Mouse (Mus musculus) intestine, embryonic 14.5 days (tissue): ENCODE measurements at regions not wholly inside any gene's neighbourhood (a gene's known extent, or its start where the extent isn't known, plus 50 kb on each side); places are given as distances from the start of the nearest gene placed in this dataset.
A peak's percentile ranks its signal among the peaks of the same experiment; 100 is the strongest.

Experiments
- ATAC-seq: fragments of 200-750 bp; cut with Nextera tagmentation; replicated peaks from 2 replicates; pipeline ENCODE4 v1.8.0; 2017; ENCODE audit warnings: low read depth, moderate number of reproducible peaks, moderate TSS enrichment, moderate library complexity; ENCODE audit not compliant: low FRiP score, low TSS enrichment
- DNase-seq: peaks from one replicate; pipeline ENCODE4 v3.0.0-alpha.2; 2018; ENCODE audit warnings: low spot score
- H3K27ac ChIP-seq: fragments of 300-500 bp; sonication (generic); 2 replicates; pipeline ENCODE4 v1.5.1; 2014; ENCODE audit warnings: low read depth, mild to moderate bottlenecking, control low read depth
- H3K27me3 ChIP-seq: fragments of 300-500 bp; sonication (generic); replicated peaks from 2 replicates; pipeline ENCODE4 v1.6.1; 2014; ENCODE audit warnings: low read length, control low read depth; ENCODE audit not compliant: control insufficient read depth, insufficient read depth
- H3K36me3 ChIP-seq: fragments of 300-500 bp; sonication (generic); 2 replicates; pipeline ENCODE4 v1.6.1; 2014; ENCODE audit warnings: low read length, control low read depth; ENCODE audit not compliant: control insufficient read depth, insufficient read depth
- H3K4me1 ChIP-seq: fragments of 300-500 bp; sonication (generic); replicated peaks from 2 replicates; pipeline ENCODE4 v1.6.1; 2014; ENCODE audit warnings: low read length, control low read depth, mixed read lengths; ENCODE audit not compliant: control insufficient read depth, insufficient read depth
- H3K4me2 ChIP-seq: fragments of 300-500 bp; sonication (generic); 2 replicates; pipeline ENCODE4 v1.6.1; 2014; ENCODE audit warnings: low read length
- H3K4me3 ChIP-seq: fragments of 300-500 bp; sonication (generic); 2 replicates; pipeline ENCODE4 v1.5.1; 2014; ENCODE audit warnings: low read depth, low read length, control low read depth, mixed read lengths
- H3K9ac ChIP-seq: fragments of 300-500 bp; sonication (generic); 2 replicates; pipeline ENCODE4 v1.6.1; 2014; ENCODE audit warnings: mild to moderate bottlenecking, low read length
- H3K9me3 ChIP-seq: fragments of 300-500 bp; sonication (generic); 2 replicates; pipeline ENCODE4 v1.6.1; 2016; ENCODE audit warnings: low read length, control low read depth; ENCODE audit not compliant: control insufficient read depth
- WGBS: fragments of 180-500 bp; shearing (Covaris S2); extraction: QIAGEN DNeasy Blood & Tissue Kit; methylation state at CpG from one replicate; pipeline ENCODE4 v1.1.7; 2014; 5-methylcytosine and 5-hydroxymethylcytosine counted together

DNA sequence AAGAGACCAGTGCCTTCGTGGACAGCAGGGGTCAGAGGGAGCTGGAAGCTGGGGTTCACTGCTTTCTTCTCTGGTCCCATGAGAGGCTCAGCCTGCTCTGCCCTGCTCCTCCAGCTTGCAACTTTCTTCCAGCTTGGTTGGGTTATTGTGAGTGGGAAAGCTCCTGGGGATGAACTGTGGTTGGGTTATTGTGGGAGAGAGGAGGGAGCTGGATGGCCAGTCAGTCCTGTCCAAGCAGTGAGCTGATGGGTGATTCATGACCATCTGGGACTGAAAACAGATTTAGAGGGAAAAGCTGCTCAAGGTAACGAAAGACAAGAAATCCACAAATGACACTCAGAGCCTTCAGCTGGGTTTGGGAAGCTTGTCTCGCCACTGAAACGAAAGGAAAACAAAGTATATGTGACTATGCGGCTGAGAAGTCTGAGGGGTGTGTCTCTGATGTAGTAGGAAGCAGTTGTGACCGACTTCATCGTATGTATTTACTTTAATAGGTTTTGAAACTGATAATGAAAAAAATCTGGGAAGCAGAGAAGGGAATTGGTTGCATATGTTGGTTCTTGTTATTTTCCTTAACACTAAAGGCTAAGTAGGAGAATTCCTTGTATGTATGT is 365.1 kb downstream of the Cog6 start:
- Histone ChIP-seq H3K4me1 (no peaks in the 10 kb centered on the region), H3K27ac (no peak overlapping the region), H3K4me2 (no peak overlapping the region), H3K27me3 (no peaks in the 10 kb centered on the region), H3K9ac (no peak overlapping the region), H3K36me3 (no peaks in the 10 kb centered on the region), H3K9me3 (no peaks in the 10 kb centered on the region), H3K4me3 (no peak overlapping the region)
- DNase-seq: no peak
- 56% methylated on average over 7 of the region's 7 CpGs for WGBS
- no peak for ATAC-seq

DNA sequence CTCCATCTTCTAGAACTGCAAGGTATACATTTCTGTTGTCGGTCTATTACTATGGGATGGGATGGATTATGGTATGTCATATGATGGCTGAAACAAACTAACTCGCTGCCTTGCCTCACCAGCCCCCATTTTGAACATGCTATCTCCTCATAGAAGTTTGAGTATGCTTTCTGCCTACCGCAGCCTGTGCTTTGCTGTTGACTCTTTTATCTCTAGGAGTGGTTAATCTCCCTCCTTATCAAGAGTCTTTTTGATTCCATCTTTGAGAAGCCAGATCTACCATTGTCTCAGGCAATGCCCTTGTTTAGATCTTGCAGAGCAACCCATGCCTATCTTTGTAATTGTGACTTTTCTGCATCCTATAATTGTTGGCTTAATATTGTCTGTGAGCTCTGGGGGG is 367.0 kb downstream of the Cog6 start:
- H3K4me2 ChIP-seq: no peak overlapping the region
- H3K36me3 ChIP-seq: no peaks in the 10 kb centered on the region
- H3K4me1 ChIP-seq: no peaks in the 10 kb centered on the region
- H3K9ac ChIP-seq: no peak overlapping the region
- DNase-seq: no peak
- 86% methylated on average over 3 of the region's 3 CpGs for WGBS
- ATAC-seq: no peak
- H3K9me3 ChIP-seq: no peaks in the 10 kb centered on the region
- no peaks in the 10 kb centered on the region for H3K27me3 ChIP-seq
- no peak overlapping the region for H3K4me3 ChIP-seq
- no peak overlapping the region for H3K27ac ChIP-seq

DNA sequence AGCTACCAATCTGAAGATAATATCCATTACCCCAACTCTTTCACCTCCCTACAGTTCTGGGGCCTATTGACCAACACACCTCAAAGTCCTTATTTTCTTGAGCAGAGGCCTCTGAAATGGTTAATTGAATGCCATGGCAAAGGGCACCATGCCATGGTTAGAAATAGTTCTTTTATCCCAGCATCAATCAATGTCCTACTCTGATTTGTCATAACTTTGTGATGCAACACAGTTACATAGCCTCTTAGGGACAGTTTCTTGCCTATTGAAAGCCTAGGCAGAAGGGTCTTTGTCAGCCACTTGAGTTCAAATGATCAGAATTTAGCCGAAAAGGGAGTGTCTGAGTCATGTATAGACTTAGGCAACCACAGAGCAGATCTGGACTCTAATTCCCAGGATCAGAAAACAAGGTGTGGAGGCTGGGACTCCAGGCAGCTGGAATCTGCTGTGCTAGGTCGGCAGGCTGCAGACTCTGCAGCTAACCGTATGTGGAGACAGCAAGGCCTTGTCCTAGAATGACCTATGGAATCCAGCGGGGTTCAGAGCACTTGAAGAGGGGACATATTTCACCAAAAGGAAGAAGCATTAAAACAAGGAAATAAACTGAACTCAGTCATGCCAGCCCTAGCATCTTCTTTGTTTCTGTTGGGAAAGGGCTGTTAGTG is 368.1 kb downstream of the Cog6 start:
- H3K4me1 ChIP-seq: peaks cover 5% of the 10 kb centered on the region; the same call in 1 of the 2 replicates
- ATAC-seq (no peak), DNase-seq (no peak)
- no peaks in the 10 kb centered on the region for H3K9me3 ChIP-seq
- no peak overlapping the region for H3K27ac ChIP-seq
- no peak overlapping the region for H3K4me3 ChIP-seq
- H3K9ac ChIP-seq: no peak overlapping the region
- H3K27me3 ChIP-seq: no peaks in the 10 kb centered on the region
- no peak overlapping the region for H3K4me2 ChIP-seq
- H3K36me3 ChIP-seq: no peaks in the 10 kb centered on the region
- 72% methylated on average over 4 of the region's 4 CpGs for WGBS

DNA sequence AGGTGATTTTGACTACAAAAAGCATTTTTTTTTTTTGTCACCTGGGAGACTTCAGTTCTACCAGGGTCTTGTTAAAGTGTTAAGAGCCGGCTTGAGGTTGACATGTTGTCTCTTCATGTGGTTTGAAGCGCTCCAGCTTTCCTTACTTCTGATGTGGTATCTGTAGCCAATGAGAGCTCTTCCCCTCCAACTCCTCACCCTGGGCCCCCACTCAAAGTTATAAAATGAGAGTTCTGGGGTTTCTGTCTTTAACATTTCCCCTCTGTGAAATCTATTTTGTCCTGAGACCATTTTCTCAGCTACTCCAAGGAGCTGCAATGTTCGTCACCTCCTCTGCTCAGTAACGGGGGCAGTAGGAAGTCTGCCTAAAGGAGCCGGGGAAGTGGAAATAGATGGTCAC is 369.1 kb downstream of the Cog6 start:
- Histone ChIP-seq H3K27me3 (no peaks in the 10 kb centered on the region), H3K4me3 (no peak overlapping the region), H3K9me3 (no peaks in the 10 kb centered on the region), H3K36me3 (no peaks in the 10 kb centered on the region), H3K27ac (no peak overlapping the region), H3K9ac (no peak overlapping the region), H3K4me1 (peaks cover 9% of the 10 kb centered on the region; the same call in 1 of the 2 replicates), H3K4me2 (no peak overlapping the region)
- DNase-seq (no peak), ATAC-seq (no peak)
- WGBS: 93% methylated on average over 5 of the region's 5 CpGs

DNA sequence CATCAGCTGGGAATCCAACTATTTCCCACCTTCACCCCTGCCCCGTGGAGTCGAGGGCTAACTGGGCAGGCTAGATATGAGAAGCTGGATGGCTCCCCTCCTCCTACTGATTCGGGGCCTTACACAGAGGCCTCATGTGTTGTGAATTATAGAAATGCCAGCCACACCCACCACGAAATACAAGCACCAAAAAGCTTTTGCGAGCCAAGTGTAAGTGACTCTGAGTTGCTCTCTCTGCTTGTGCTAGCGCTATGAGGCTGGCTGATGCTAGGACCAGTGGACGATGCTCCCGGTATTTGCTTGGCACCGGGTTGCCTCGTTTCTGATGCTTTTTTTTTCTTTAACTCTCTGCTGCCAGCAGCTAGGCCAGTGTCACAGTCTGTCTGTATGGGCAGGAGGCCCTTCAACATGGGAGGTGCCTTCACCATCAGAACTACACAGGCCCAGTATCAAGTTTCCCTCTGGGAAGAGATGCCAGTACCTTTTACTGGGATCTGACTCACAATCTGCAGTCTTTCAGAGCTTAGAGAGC is 369.8 kb downstream of the Cog6 start:
- Histone ChIP-seq H3K4me1 (peaks cover 9% of the 10 kb centered on the region; the same call in 1 of the 2 replicates), H3K4me2 (no peak overlapping the region), H3K4me3 (no peak overlapping the region), H3K36me3 (no peaks in the 10 kb centered on the region), H3K9me3 (no peaks in the 10 kb centered on the region), H3K27me3 (no peaks in the 10 kb centered on the region), H3K9ac (no peak overlapping the region), H3K27ac (no peak overlapping the region)
- ATAC-seq (no peak), DNase-seq (no peak)
- WGBS: 85% methylated on average over 10 of the region's 10 CpGs

DNA sequence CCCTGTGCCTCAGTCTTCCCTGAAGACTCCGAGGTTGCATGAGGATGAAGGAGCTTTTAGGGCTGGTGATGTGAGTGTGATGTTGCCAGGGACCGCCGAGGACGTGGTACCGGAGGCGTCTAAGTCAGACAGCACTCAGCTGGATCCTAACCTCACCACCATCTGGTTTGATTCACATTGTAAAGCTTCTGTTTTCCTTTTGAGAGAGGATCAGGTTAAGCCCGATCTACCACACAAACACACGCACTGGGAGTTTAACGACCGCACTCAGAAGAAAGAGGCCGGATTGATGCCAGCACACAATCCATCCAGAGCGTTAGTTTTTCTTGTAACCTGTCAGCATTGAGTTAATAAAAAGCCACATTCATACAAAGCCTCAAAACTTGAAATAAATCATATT is 371.9 kb downstream of the Cog6 start:
- no peak overlapping the region for H3K4me3 ChIP-seq
- H3K4me1 ChIP-seq: peaks cover 9% of the 10 kb centered on the region; the same call in 1 of the 2 replicates
- no peaks in the 10 kb centered on the region for H3K27me3 ChIP-seq
- no peaks in the 10 kb centered on the region for H3K9me3 ChIP-seq
- no peak overlapping the region for H3K9ac ChIP-seq
- no peak overlapping the region for H3K4me2 ChIP-seq
- ATAC-seq (no peak), DNase-seq (no peak)
- no peaks in the 10 kb centered on the region for H3K36me3 ChIP-seq
- WGBS: 49% methylated on average over 12 of the region's 12 CpGs
- H3K27ac ChIP-seq: no peak overlapping the region

DNA sequence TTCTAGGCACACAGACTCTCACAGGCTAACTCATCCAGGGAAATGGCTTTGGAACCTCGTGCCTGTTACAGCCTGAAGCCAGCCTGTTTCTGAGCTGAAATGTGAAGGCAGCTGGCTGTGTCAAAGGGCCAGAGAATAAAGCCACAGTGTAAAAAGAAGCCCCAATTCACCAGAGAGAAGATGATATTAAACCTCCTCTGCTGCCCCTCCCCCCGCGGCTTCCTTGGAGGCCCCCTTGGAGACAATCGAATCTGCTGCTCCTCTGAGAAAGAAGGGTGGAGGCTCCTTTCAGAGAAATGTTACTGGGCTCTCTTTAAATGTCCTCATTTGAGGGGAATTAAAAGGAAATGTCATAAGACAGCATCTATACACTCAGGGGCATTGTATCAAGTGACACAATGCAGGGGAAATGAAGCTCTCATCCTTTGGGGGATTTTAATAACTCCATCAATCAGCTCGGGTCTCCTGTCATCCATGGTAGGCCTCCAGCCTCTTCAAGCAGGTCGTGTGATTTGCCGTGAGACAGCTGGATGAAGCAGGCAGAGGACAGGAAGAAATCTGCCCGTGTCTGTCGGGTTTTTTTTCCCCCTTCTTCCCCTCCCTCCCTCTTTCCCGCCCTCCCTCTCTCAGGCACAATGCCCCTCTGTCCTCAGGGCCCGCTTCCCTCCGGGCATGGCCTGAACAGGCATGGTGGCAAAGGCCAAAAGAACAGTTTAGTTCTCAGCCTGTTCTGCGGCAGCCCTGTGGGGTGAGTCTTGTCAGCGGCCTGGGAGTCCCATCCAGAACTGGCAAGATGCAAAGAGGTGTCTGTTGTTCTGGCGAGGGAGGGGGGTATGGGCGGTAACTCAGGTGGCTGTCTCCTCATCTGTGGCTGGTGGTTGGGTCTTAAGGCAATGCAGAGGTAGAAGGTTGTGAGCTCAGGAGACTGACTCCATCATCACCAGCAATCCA is 372.6 kb downstream of the Cog6 start:
- H3K4me1 ChIP-seq: peaks cover 9% of the 10 kb centered on the region; the same call in 1 of the 2 replicates
- H3K9me3 ChIP-seq: no peaks in the 10 kb centered on the region
- H3K27me3 ChIP-seq: no peaks in the 10 kb centered on the region
- WGBS: 29% methylated on average over 15 of the region's 16 CpGs
- no peak overlapping the region for H3K4me3 ChIP-seq
- peak overlapping the region; percentile 54; the same call in 1 of the 2 replicates for H3K27ac ChIP-seq
- DNase-seq (peak; percentile 66), ATAC-seq (peak; percentile 70)
- no peaks in the 10 kb centered on the region for H3K36me3 ChIP-seq
- no peak overlapping the region for H3K9ac ChIP-seq
- no peak overlapping the region for H3K4me2 ChIP-seq

DNA sequence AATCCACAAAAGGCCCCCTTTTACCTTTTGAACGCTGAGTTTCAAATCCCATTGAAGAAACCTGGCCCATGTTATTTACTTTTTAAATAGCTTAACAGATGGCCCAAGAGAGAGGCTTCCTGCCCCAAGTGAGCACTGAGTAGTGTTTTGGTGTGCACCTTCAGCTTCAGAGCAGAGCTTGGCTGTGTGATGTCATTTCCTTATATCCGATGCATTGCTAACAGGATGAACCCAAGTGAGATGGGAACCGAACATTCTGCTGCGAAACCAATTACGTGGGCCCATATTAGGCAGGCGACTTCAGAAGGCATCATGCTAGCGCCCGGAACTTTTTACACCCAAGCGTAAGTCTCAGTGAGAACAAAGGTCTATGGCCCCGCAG is 373.2 kb downstream of the Cog6 start:
- Histone ChIP-seq H3K4me2 (no peak overlapping the region), H3K9ac (no peak overlapping the region), H3K27me3 (no peaks in the 10 kb centered on the region), H3K27ac (peak overlapping the region; percentile 54; the same call in 1 of the 2 replicates), H3K4me3 (no peak overlapping the region), H3K4me1 (peaks cover 9% of the 10 kb centered on the region; the same call in 1 of the 2 replicates), H3K9me3 (no peaks in the 10 kb centered on the region), H3K36me3 (no peaks in the 10 kb centered on the region)
- WGBS: 74% methylated on average over 10 of the region's 10 CpGs
- DNase-seq (no peak), ATAC-seq (no peak)
